Mouse (Mus musculus): ENCODE results near the gene Ftcd. TPM values are rescaled to one million over a fixed set of nuclear protein-coding genes. Genes with fewer than 3 reads are reported as not detected.

Gene Ftcd
- polyA plus RNA-seq, 1 experiment: not detected

DNA sequence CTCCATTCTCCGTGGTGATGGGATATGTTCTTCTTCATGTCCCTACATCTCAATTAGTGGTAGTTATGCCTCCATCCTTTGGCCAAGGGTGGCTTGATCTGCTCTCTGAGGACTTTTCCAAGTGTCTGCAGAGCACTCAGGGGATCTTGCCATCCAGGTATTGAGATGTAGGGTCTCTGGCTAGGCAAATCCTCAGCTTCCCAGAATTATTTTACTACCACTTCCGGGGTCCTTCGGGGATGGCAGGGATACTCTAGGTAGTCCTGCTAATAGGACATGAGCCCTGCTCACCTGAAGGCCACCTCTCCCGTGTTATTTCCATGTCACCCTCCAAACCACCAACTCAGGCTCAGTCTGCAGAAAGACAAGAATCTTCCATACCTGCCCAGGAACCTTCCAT lies 61.2 kb downstream of the Ftcd start:
- Histone ChIP-seq H3ac (ENCODE audit: control insufficient read depth, insufficient read length, low read depth) (no peak overlapping the region), H3K27me3 (ENCODE audit: control insufficient read depth, insufficient read depth, insufficient read length) (no peaks in the 10 kb centered on the region), H3K79me3 (ENCODE audit: low read depth) (no peaks in the 10 kb centered on the region), H3K36me3 (ENCODE audit: control insufficient read depth, insufficient read depth) (no peaks in the 10 kb centered on the region), H3K4me3 (ENCODE audit: insufficient read depth, poor library complexity, severe bottlenecking) (no peak overlapping the region), H3K79me2 (ENCODE audit: control insufficient read depth, insufficient read depth) (no peaks in the 10 kb centered on the region)
- TF ChIP-seq CTCF (IDR thresholded peaks at IDR 0.05; ENCODE audit: control insufficient read depth, insufficient read depth, insufficient read length) (no peak), MAX (IDR thresholded peaks at IDR 0.05) (no peak), USF1 (IDR thresholded peaks at IDR 0.05; ENCODE audit: low read depth) (no peak), CEBPB (IDR thresholded peaks at IDR 0.05; ENCODE audit: low read depth) (no peak), FOSL1 (IDR thresholded peaks at IDR 0.05; ENCODE audit: insufficient read depth, low read length, poor library complexity, severe bottlenecking) (no peak), MYOD1 (IDR thresholded peaks at IDR 0.05; ENCODE audit: control insufficient read depth, insufficient read length, low read depth) (no peak), MYOG (IDR thresholded peaks at IDR 0.05; ENCODE audit: control insufficient read depth, extremely low read depth, insufficient read length) (no peak)

Other genes starting within 250 kb of the Ftcd start
- gene Dip2a, start 230.4 kb upstream of the Ftcd start, polyA plus RNA-seq (2012; fragmentation: generic; extraction: Trizol): 26.0 TPM
- not detected for gene AC141477.1, start 135.2 kb upstream of the Ftcd start, polyA plus RNA-seq (2012; fragmentation: generic; extraction: Trizol)
- 15.5 TPM for gene Pcnt, start 132.9 kb upstream of the Ftcd start, polyA plus RNA-seq (2012; fragmentation: generic; extraction: Trizol)
- gene 2610028H24Rik, start 126.6 kb upstream of the Ftcd start, polyA plus RNA-seq (2012; fragmentation: generic; extraction: Trizol): not detected
- gene Mcm3ap, start 106.7 kb upstream of the Ftcd start, polyA plus RNA-seq (2012; fragmentation: generic; extraction: Trizol): 31.9 TPM
- gene Ybey, start 106.5 kb upstream of the Ftcd start, polyA plus RNA-seq (2012; fragmentation: generic; extraction: Trizol): 1.8 TPM
- gene Lss, start 44.1 kb upstream of the Ftcd start, polyA plus RNA-seq (2012; fragmentation: generic; extraction: Trizol): 20.3 TPM
- gene Spatc1l, start 13.4 kb upstream of the Ftcd start, polyA plus RNA-seq (2012; fragmentation: generic; extraction: Trizol): 0.02 TPM
- gene Col6a2, start 48.0 kb downstream of the Ftcd start, polyA plus RNA-seq (2012; fragmentation: generic; extraction: Trizol): 0.39 TPM
- gene Col6a1, start 150.5 kb downstream of the Ftcd start, polyA plus RNA-seq (2012; fragmentation: generic; extraction: Trizol): 3.8 TPM